Mouse (Mus musculus) forebrain, embryonic 12.5 days (tissue): Measurements from ENCODE around the gene 9630041A04Rik. TPM values are rescaled to one million over a fixed set of nuclear protein-coding genes. Genes with fewer than 3 reads are reported as not detected.

ENCODE experiments used
- ATAC-seq: fragments of 200-750 bp; cut with Nextera tagmentation; 2 replicates; pipeline ENCODE4 v1.8.0; 2017; ENCODE audit warnings: moderate TSS enrichment; ENCODE audit not compliant: low FRiP score
- H3K27ac ChIP-seq: fragments of 300-500 bp; sonication (generic); 2 replicates; pipeline ENCODE4 v1.5.1; 2016; ENCODE audit warnings: mild to moderate bottlenecking
- H3K27me3 ChIP-seq: fragments of 300-500 bp; sonication (generic); 2 replicates; pipeline ENCODE4 v1.6.1; 2016; ENCODE audit warnings: mild to moderate bottlenecking
- H3K36me3 ChIP-seq: fragments of 300-500 bp; sonication (generic); replicated peaks from 2 replicates; pipeline ENCODE4 v1.6.1; 2016; ENCODE audit warnings: mild to moderate bottlenecking
- H3K4me1 ChIP-seq: fragments of 300-500 bp; sonication (generic); 2 replicates; pipeline ENCODE4 v1.6.1; 2016
- H3K4me2 ChIP-seq: fragments of 300-500 bp; sonication (generic); 2 replicates; pipeline ENCODE4 v1.6.1; 2016; ENCODE audit warnings: mild to moderate bottlenecking, moderate library complexity
- H3K4me3 ChIP-seq: fragments of 300-500 bp; sonication (generic); replicated peaks from 2 replicates; pipeline ENCODE4 v1.5.1; 2016; ENCODE audit warnings: mild to moderate bottlenecking
- H3K9ac ChIP-seq: fragments of 300-500 bp; sonication (generic); 2 replicates; pipeline ENCODE4 v1.6.1; 2016; ENCODE audit warnings: mild to moderate bottlenecking
- H3K9me3 ChIP-seq: fragments of 300-500 bp; sonication (generic); 2 replicates; pipeline ENCODE4 v1.6.1; 2016
- WGBS: fragments of 180-500 bp; shearing (Covaris S2); methylation state at CpG from one replicate; pipeline ENCODE4 v1.1.7; 2016; 5-methylcytosine and 5-hydroxymethylcytosine counted together
- polyA plus RNA-seq: library from polyadenylated mRNA; unstranded; fragments of >200 nt; fragmentation: Nextera tagmentation; extraction: Ambion mirVana; gene quantifications from 2 replicates; pipeline ENCODE4 v1.2.1, GENCODE M21; 2016

The 9630041A04Rik gene
- polyA plus RNA-seq, 1 experiment from 2014 or later = 0.20 TPM

DNA sequence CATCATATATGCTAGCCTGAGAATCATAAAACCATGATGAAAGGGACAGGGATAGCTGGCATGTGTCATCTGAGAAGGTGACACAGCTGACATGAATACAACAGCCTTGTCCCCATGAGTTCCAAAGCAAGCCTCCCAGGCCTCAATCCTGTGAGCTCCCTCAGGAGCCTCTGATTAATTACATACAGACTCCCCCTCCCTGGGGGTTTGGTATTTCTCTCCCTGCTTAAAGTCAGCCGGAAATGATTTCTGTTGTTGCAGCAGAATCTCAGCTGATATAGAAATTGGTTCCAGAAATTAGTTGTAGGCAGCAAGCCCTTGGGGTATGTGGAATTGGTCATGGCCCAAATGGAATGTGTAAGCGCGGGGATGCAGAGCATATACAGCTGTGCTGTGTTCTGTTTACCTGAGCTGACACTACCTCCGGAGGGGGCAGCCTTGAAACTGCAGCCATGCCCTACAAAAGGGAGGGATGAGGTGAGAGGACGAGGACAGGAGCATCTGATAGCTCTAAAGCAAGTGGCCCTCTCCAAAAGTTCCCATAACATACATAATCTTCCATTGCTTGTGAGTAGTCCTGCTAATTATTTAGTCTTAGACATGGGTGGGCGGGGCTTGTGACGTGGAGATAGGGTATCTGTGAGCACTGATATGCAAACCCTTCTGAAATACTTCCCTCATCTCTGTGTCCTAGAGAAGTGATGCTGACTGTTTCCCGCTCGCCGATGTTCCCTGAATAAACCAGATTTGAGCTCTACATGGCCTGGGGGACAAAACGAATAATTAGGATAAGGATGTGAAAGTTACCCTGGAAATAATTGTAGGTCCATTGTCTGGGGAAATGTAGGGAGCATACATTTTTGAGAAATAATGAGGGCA lies 15.7 kb downstream of the 9630041A04Rik start:
- Histone ChIP-seq H3K4me2 (no peak overlapping the region), H3K9ac (no peak overlapping the region), H3K27me3 (no peaks in the 10 kb centered on the region), H3K27ac (no peak overlapping the region), H3K9me3 (no peaks in the 10 kb centered on the region), H3K36me3 (no peaks in the 10 kb centered on the region), H3K4me3 (no peak overlapping the region), H3K4me1 (no peaks in the 10 kb centered on the region)
- no peak for ATAC-seq
- WGBS = 83% methylated on average over 11 of the region's 11 CpGs

DNA sequence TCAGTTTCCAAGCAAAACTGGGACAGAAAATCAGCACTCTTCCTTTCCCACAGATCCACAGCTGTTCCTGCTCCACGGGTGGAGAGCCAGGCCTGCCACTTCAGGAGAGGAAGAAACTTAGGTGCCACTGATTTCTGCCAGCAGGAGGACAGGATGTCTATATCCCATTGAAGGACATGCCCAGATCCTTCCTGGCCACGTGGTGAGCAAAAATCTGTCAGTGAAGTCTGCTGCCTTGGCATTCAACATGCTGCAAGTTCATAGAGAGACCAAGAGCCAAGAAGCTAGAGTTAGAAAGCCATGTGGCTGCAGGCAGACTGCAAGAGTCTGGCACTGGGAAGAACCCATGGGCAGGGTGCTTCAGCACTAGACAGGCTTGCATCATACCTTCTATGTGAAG lies 21.7 kb downstream of the 9630041A04Rik start:
- Histone ChIP-seq H3K4me3 (no peak overlapping the region), H3K27ac (no peak overlapping the region), H3K4me1 (no peaks in the 10 kb centered on the region), H3K27me3 (no peaks in the 10 kb centered on the region), H3K36me3 (no peaks in the 10 kb centered on the region), H3K9me3 (no peaks in the 10 kb centered on the region), H3K4me2 (no peak overlapping the region), H3K9ac (no peak overlapping the region)
- ATAC-seq = no peak
- 77% methylated on average over 2 of the region's 2 CpGs for WGBS

DNA sequence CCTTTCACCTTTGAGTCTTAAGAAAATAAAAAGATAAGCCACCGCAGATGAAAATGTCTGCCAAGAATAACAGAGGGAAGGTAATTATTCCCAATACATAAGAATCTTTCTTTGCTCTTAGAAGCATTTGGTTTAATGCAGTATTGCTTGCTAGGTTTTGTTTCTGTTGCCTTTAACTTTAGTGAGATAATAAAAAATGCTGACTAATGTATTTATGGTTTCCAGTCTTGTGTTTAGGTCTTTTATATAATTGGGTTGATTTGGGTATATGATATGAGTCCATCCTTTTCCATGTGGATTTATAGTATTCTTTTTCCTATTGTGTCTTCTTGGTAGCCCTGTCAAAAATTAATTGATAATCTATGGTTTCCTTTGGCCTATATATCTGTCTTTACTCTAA lies 36.2 kb downstream of the 9630041A04Rik start:
- no peaks in the 10 kb centered on the region for H3K36me3 ChIP-seq
- WGBS = 91% methylated on average over 1 of the region's 1 CpGs
- no peak for ATAC-seq
- H3K27ac ChIP-seq = no peak overlapping the region
- no peaks in the 10 kb centered on the region for H3K27me3 ChIP-seq
- no peak overlapping the region for H3K4me3 ChIP-seq
- H3K9ac ChIP-seq = no peak overlapping the region
- H3K4me2 ChIP-seq = no peak overlapping the region
- H3K4me1 ChIP-seq = no peaks in the 10 kb centered on the region
- H3K9me3 ChIP-seq = no peaks in the 10 kb centered on the region

DNA sequence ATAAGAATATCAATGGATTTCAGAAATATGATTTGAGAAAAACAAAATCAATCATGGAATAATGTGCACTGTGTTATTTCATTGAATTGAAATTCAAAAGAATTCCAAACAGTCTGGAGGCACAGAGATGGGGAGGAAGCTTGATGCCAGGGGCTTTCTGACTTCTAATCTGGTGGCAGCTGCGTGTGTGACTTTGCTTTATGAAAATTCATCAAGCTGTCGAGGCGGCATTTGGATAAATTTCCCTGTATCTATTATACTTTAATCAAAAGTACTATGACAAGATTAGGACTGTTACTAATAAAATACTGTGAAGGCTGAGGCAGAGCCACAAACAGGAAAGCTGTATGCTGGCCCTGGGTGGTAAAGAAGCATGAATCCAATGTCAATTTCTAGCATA lies 41.8 kb downstream of the 9630041A04Rik start:
- no peaks in the 10 kb centered on the region for H3K36me3 ChIP-seq
- no peak for ATAC-seq

DNA sequence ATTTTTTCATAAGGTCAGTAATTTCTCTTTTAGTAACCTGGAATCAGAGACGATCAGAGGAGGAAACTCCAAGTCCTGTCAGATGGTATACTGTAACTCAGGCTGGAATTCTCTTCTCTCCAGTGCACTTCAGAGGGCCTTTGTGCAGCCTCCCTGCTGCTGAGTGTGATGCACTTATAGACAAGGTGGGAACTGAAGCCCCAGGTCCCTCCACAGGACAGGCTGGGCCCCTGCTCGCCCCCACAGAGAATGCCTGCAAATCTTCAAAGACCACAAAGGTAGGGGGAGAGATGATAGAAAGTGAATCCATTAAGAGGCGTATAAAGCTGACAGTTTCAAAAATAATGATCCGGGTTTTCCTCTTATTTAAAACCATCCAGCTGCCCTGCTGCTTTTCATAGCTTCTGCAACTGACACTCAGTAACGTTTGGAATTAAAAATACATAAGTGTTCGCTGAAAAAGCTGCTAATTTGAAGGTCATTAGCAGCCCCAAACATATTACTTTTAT lies 46.2 kb downstream of the 9630041A04Rik start:
- 47% methylated on average over 6 of the region's 6 CpGs for WGBS
- no peak overlapping the region for H3K4me3 ChIP-seq
- no peaks in the 10 kb centered on the region for H3K36me3 ChIP-seq
- H3K9me3 ChIP-seq = no peaks in the 10 kb centered on the region
- no peak for ATAC-seq
- H3K27ac ChIP-seq = 0 out of 2 replicates have a peak overlapping the region, but pooled peaks have one; percentile 5
- H3K4me2 ChIP-seq = no peak overlapping the region
- no peaks in the 10 kb centered on the region for H3K27me3 ChIP-seq
- H3K4me1 ChIP-seq = peaks cover 39% of the 10 kb centered on the region
- H3K9ac ChIP-seq = no peak overlapping the region

More for the DNA sequence above, 41.8 kb downstream of the 9630041A04Rik start:
- H3K9ac ChIP-seq = no peak overlapping the region
- H3K4me3 ChIP-seq = no peak overlapping the region
- H3K4me2 ChIP-seq = no peak overlapping the region
- H3K27me3 ChIP-seq = no peaks in the 10 kb centered on the region
- no peak overlapping the region for H3K27ac ChIP-seq
- WGBS = 85% methylated on average over 3 of the region's 3 CpGs
- peaks cover 9% of the 10 kb centered on the region for H3K4me1 ChIP-seq
- H3K9me3 ChIP-seq = no peaks in the 10 kb centered on the region

DNA sequence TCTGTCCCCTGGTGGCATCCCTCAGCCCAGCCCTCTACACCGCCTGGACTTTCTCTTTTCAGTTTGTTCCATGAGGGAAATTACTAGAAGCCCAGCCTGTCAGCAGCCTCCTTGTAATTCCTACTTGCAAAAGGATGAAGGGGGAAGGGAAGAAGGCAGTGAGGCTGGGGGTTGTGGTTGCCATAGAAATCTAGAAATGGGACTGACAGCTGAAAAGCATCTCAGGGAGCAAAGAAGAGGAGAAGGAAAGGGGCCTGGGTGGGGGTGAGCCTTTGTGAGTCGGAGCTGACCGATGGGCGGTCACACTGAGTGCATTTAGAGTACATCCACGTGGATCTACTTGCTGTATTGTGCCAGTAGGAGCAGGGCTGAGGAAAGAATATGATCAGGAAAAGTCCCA lies 47.2 kb downstream of the 9630041A04Rik start:
- peak; percentile 80 for ATAC-seq
- no peaks in the 10 kb centered on the region for H3K27me3 ChIP-seq
- H3K4me2 ChIP-seq = no peak overlapping the region; the same call in 1 of the 2 replicates
- peak overlapping the region; percentile 33 for H3K27ac ChIP-seq
- H3K36me3 ChIP-seq = no peaks in the 10 kb centered on the region
- H3K9me3 ChIP-seq = no peaks in the 10 kb centered on the region
- no peak overlapping the region for H3K9ac ChIP-seq
- H3K4me3 ChIP-seq = no peak overlapping the region
- H3K4me1 ChIP-seq = peaks cover 39% of the 10 kb centered on the region
- WGBS = 5% methylated on average over 5 of the region's 5 CpGs

DNA sequence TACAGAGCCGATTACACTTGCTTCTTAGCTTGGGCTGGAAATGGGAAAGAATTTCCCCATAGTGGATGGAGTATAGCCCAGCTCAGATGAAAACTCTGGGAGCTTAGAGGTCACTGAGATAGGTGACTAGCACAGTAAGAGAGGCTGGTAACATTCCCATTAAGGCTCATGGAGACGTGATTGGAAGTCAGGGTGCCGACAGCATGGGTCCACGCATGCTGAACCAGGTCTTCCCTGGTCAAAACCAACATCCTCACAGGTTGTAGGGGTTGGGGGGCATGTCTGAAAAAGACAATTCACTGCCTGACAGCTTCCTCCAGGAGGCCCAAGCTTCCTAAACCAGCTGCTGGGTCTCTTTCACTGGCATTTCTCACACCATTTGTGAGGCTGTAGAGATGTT lies 47.9 kb downstream of the 9630041A04Rik start:
- ATAC-seq = no peak
- no peaks in the 10 kb centered on the region for H3K27me3 ChIP-seq
- 80% methylated on average over 4 of the region's 4 CpGs for WGBS
- peak overlapping the region; percentile 33; the same call in 1 of the 2 replicates for H3K27ac ChIP-seq
- no peak overlapping the region for H3K9ac ChIP-seq
- H3K9me3 ChIP-seq = no peaks in the 10 kb centered on the region
- H3K4me3 ChIP-seq = no peak overlapping the region
- H3K36me3 ChIP-seq = no peaks in the 10 kb centered on the region
- peaks cover 39% of the 10 kb centered on the region for H3K4me1 ChIP-seq
- no peak overlapping the region for H3K4me2 ChIP-seq

DNA sequence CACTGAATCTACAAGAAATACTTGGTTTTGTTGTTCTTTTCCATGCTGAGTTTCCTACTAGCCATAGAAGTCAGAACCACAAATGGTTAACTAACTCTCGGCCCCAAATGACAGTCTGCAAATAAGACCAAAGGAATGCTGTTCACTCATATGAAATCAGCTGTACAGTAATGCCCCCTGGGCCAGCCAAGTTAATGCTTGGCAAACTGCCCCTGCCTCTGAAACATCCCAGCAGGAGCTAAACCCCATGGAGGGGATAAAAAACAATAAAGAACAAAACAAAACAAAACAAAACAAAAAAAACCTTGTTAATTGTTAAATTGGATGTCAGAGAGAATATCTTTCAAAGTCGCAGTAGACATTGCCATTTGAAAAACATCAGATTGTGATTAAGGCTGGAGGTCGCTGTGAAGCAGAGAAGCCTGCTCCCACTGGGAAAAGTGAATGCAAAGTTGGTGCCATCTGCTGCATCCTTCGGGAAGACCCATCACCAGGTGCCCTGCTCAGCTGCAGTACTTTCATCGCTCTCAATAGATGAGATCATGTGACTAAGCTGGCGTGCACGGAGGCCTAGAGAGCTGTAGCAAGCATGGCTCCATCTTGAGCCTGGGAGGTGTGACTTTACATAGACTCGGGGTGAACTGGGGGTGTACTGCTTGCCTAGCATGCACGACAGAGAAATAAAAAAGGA lies 49.7 kb downstream of the 9630041A04Rik start:
- no peak; the same call in 1 of the 2 replicates for ATAC-seq
- Histone ChIP-seq H3K27ac (no peak overlapping the region), H3K4me3 (no peak overlapping the region), H3K36me3 (no peaks in the 10 kb centered on the region), H3K9me3 (no peaks in the 10 kb centered on the region), H3K27me3 (no peaks in the 10 kb centered on the region), H3K4me2 (no peak overlapping the region), H3K4me1 (peaks cover 39% of the 10 kb centered on the region), H3K9ac (no peak overlapping the region)
- 52% methylated on average over 9 of the region's 9 CpGs for WGBS

DNA sequence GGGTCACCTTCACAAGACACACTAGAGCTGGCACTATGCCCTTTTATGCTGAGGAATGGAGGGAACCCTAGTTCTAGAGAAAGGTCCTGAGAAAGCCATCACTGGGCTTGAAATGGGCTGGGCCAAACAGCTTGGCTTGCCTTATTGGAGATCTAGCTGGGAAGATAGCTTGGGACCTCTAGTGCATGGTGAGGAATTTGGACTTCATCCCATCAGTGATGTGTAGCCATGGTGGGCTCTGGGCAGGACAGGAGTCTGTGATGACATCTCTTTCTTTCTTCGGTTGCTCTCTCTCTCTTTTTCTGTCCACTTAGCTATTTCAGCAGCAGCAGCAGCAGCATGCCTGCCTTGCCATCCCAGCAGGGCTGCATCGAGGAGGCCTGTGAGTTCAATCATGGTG lies 53.4 kb downstream of the 9630041A04Rik start:
- ATAC-seq = no peak
- H3K36me3 ChIP-seq = no peaks in the 10 kb centered on the region
- 91% methylated on average over 2 of the region's 2 CpGs for WGBS
- H3K27ac ChIP-seq = no peak overlapping the region
- no peak overlapping the region for H3K9ac ChIP-seq
- no peak overlapping the region for H3K4me2 ChIP-seq
- no peaks in the 10 kb centered on the region for H3K9me3 ChIP-seq
- H3K4me1 ChIP-seq = peaks cover 13% of the 10 kb centered on the region
- H3K4me3 ChIP-seq = no peak overlapping the region
- H3K27me3 ChIP-seq = no peaks in the 10 kb centered on the region

DNA sequence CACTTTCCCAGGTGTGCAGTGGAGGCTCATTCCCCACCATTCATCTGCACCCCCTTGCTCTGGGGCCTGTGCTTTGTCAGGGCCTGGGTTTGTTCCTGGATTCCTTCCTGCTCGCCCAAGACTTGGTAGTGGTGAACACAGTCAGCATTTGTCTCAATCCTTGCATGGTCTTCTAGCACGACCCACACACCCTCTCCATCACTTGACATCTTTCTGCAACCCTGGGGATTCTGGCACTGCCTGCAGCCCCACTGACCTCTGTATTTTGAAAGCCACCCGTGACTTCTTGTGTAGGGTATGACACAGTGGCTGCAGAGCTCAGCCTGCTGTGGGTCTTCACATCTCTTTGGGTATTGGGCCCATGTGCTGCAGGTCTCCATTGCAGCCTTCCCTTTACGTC lies 57.1 kb downstream of the 9630041A04Rik start:
- Histone ChIP-seq H3K27me3 (no peaks in the 10 kb centered on the region), H3K4me1 (no peaks in the 10 kb centered on the region), H3K9me3 (no peaks in the 10 kb centered on the region), H3K9ac (no peak overlapping the region), H3K4me2 (no peak overlapping the region), H3K27ac (no peak overlapping the region), H3K36me3 (0 out of 2 replicates have a peak, but pooled peaks cover 10% of the 10 kb centered on the region), H3K4me3 (no peak overlapping the region)
- 94% methylated on average over 4 of the region's 4 CpGs for WGBS
- no peak for ATAC-seq

DNA sequence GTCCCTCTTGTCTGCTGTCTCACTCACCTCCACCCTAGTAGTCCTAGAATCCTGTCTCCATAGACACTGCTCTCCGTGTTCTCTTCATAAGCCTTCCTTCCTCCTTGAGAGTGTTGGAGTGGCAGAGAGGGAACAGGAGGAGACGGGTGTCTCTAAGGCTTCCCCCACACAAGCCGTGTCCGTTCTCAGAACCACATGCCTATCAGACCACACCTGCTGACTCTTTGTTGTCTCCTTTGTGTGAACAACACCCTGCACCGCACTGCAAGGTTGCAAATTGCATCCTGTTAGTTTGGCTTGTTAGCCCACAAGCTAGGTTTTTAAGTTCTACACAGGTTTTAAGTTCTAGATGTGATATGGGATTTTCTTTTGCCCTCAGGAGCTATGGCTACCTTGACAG lies 57.7 kb downstream of the 9630041A04Rik start:
- Histone ChIP-seq H3K4me1 (no peaks in the 10 kb centered on the region), H3K27ac (no peak overlapping the region), H3K9ac (no peak overlapping the region), H3K4me3 (no peak overlapping the region), H3K4me2 (no peak overlapping the region), H3K9me3 (no peaks in the 10 kb centered on the region), H3K27me3 (no peaks in the 10 kb centered on the region), H3K36me3 (0 out of 2 replicates have a peak, but pooled peaks cover 10% of the 10 kb centered on the region)
- ATAC-seq = no peak
- 95% methylated on average over 5 of the region's 5 CpGs for WGBS

DNA sequence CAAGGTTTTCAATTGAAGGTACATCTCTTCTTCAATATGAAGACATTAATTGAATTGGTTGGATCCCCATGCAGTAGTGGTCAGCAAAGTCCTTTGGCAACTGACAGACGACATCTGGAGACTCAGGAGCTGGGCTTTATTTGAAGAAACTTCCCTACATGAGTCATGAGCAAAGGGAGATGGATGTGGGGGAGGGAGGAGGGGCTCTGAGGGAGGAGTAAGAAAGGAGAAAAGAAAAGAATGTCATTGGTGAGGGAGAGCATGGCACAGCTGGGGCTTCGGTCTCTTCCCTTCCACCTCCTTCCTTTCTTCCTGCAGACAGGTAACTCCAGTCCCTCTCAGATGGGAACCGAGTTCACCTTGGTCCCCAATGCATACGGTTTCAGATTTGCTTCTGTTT lies 61.2 kb downstream of the 9630041A04Rik start:
- Histone ChIP-seq H3K27ac (no peak overlapping the region), H3K27me3 (no peaks in the 10 kb centered on the region), H3K9me3 (no peaks in the 10 kb centered on the region), H3K4me1 (peaks cover 6% of the 10 kb centered on the region; the same call in 1 of the 2 replicates), H3K4me3 (no peak overlapping the region), H3K4me2 (no peak overlapping the region), H3K36me3 (0 out of 2 replicates have a peak, but pooled peaks cover 10% of the 10 kb centered on the region), H3K9ac (no peak overlapping the region)
- 83% methylated on average over 4 of the region's 4 CpGs for WGBS
- no peak for ATAC-seq
